Mouse (Mus musculus) lung, postnatal 0 days (tissue): Measurements from ENCODE around the gene Rbm20.

Experiments
- CTCF ChIP-seq: IDR thresholded peaks from 2 replicates; pipeline ENCODE4 v1.5.1; 2016; ENCODE audit warnings: antibody characterized with exemption, mild to moderate bottlenecking
- EP300 ChIP-seq: IDR thresholded peaks from 2 replicates; pipeline ENCODE4 v1.6.1; 2016; ENCODE audit warnings: antibody characterized with exemption, mild to moderate bottlenecking, control low read depth

- TF ChIP-seq CTCF = no peak
- no peak for TF ChIP-seq EP300
Observed at GRCm38 (mm10) chr19:53679981-53680380, 2.9 kb downstream of the Rbm20 start.
